Mouse (Mus musculus) frontal cortex, postnatal 14 days (tissue): ENCODE measurements around the gene Porcn.

Source experiments
- DNase-seq, 2 experiments: peaks; one replicate each; pipeline ENCODE4 v3.0.0; 2022; ENCODE audit warnings: low spot score in 2 of 2

The Porcn gene

DNA sequence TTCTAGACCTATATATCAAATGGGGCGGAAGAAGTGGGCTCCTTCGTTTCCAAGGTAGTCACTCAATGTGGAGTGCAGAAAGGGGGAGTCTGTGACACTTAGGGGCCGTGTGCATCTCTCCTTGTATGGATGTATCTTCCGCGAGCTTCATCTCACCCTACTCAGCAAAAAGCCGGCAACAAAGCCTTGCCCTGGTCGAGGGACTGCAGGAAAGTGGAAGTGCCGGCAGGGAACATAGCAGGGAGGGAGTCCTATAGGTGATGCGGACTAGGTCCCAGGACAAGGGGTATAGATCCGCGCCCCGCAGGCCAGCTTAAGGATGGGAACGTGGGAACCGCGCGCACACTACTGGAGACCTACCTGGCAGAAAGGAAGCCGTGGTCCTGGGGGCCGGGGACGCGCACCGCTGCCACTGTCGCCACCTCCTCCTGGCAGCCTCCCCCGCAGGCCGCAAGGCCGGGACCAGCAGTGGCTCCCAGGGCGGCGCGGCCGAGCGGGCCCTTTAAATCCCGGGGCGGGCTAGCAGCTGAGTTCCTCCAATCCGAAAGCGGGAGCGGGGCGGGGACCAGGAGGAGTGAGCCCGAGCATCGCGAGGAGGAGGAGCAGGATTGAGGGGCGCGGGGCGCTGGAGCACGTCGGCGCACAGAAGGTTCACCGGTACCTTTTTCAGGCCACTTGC is at the start of gene Porcn:
Porcn (minus strand) TSS at position 511 of the 679 bp plus-strand sequence.
- DNase-seq = peak; percentile 67 to 72

- no peak for DNase-seq
Measured at GRCm38 (mm10) chrX:8255807-8256206, 49.5 kb upstream of the Porcn start.

DNA sequence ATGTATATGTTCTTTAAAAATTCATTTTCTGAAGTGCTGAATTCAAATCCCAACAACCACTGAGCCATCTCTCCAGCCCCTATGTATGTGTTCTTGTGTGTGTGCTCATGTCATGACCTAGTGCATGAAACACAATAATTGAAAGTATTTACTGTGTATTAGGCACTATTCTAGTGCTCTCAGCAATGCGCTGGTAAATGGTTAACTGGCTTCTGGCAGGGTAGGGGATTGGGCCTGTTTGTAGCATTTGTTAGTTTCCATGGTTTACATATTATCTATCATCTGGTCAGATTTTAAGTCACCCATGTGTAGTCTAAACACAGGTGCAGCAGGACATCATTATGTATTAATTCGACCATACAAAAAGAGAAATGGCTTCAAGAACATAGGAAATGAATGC is 47.4 kb upstream of the Porcn start:
- no peak for DNase-seq

DNA sequence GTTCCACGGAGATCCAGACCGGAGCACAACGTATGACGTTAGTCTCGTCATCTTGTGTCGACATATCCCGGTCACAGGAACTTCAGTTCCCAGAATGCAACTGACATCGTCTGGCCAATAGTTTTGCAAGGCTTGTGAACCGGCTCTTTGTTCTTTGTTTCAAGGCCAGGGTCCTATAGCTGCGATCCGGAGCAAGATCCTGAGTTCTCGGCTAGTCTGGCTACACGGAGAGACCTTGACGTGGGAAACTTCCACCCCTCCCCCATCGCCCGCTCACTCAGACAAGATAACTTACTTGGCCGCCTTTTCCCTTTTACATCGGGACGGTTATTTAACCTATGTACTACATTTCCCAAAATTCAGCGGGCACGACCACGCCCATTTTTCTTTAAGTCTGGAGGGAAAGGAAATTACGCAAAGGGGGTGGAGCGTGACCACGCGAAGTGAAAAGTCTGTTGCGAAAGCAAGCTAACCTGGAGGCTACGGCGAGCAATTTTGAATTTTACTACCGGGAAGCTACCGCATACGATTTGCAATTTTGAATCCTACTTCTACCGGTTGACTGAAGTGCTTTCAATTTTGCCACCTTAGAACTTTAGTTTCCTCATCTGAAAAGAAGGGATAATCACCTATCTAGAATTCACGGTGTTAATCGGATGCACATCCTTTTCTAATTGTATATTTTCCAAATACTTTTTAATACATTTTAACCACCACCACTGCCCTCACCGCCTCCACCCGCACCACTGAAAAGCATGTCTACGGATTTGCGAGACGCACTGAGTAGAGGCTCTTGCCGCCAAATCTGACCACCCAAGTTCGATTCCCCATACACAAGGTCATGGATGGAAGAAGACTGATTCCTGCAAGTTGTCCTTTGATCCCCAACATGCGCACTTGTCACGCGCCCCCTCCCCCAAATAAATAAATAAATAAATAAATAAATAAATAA is 46.3 kb upstream of the Porcn start, which contains the start of gene Ftsj1:
Ftsj1 (minus strand) TSS at position 73 of the 952 bp plus-strand sequence.
- DNase-seq = peak; percentile 76 to 79

- no peak for DNase-seq
Measured at GRCm38 (mm10) chrX:8251789-8252333, 45.5 kb upstream of the Porcn start.

DNA sequence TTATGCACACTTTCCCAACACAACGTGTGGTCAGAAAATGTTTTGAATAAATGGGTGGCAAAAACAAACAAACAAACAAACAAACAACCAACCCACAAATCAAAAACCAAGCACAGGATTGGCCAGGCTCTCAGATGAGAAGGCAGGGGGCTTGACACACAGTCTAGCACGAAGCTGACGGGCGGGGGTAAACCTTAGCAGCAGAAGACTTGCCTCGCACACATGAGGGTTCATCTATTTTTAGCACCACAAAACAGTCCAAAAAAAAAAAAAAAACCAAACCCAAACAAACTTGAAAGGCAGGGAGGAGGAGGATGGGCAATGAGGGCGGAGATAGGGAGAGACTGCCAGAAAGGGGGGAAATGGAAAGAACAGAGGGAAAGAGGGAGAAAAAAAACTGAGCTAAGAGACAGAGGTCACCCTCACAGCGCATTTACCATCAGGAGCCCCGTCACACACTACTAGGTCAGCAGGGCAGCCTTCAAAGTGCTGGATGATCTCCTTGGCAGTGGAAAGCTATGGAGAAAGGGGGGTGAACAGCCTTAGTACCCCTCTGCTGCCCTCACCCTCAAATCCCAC is 42.3 kb upstream of the Porcn start:
- no peak for DNase-seq

GRCm38 (mm10) chrX:8247680-8248079 is 41.4 kb upstream of the Porcn start:
- no peak for DNase-seq

DNA sequence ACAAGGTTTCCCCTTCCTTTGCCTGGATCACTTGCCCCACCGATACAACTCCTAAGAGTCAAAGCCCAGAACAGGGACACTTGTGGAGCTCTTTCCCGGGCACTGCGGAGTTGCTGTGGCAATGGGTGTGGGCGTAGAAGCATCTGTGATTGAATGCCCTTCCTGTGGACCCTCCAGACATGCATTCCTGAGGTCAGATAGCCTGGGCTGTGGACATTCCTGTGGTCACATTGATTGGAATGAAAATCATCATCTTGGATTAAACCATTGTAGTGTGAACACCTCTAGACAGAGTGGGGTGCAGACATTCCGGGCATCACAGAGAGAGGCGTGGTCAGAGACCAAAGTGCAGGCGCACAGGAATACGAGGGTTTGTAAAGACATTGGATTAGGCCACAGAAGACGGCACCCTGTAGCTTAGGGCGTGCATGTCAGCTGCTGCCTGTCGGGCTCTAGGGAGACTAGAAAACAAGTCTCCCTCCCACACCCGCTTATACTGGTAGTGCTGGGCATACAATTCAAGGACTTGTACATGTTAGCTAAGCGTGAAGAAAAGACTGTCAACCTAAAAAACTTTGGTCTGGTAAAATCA is 32.6 kb upstream of the Porcn start:
- no peak for DNase-seq

DNA sequence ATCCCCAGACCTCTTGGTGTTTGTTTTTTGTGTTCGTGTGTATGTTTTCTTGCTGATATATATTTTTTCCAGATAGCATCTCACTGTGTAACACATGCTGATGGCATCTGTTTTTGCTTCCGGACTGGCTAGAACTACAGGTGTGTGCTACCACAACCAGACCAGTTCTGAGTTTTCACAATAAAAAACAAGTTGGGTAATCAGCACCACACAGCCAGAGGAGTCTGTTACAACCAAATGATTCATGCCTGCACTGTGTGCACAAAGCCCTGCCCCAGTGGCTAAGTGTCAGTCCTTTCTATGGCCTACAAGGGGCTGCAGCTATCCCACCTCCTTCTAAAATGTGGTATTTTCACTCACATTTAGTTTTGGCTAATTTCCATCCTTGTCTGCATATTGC is 30.4 kb upstream of the Porcn start:
- no peak for DNase-seq

DNA sequence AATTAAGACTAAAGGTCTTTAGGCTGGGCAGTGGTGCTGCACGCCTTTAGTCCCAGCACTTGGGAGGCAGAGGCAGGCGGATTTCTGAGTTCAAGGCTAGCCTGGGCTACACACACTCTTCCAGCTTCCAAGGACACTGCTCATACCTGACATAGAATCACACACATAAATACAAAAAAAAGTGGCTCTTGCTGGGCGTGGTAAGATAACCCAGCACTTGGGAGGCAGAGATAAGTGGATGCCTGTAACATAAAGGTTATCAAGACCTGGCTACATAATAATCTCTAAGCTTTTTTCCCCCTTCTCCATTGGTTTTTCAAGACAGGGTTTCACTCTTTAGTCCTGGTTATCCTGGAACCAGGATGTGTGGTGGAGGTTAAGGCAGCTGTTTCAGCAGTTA is 27.3 kb upstream of the Porcn start:
- no peak for DNase-seq

DNA sequence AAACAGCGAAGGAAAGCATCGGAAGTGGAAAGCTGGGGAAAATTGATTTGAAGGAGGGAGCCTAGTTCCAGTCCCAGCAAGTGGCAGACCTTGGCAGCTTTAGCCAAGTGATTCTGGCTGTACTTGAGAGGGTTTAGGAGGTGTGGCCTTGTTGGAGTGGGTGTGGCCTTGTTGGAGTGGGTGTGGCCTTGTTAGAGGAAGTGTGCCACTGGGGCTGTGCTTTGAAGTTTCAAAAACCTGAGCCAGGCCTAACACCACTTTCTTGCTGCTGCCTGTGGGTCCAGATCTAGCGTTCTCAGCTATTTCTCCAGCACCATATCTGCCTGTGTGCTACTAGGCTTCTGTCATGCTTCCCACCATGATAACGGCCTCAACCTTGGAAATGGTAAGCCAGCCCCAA is 23.9 kb upstream of the Porcn start:
- DNase-seq = no peak

DNA sequence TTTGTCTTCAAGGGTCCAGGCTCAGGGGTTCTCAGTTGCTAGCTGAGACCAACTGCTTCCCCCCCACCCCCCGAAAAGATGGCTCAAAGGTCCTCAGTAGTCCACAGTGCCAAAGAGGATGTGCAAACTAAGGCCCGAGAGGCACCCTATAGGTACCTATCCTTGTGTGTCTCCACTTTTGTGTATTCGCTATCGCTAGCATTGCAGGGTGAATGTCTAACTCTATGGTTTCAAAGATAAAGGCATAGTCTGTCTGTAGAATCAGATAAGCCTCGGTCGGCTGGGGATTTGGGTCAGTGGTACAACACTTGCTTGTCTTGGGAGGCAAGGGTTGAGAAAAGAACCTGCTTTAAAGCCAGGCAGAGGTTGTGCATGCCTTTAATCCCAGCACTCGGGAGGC is 17.1 kb upstream of the Porcn start:
- DNase-seq = no peak

GRCm38 (mm10) chrX:8222678-8223421 is 16.5 kb upstream of the Porcn start:
- DNase-seq = no peak

- DNase-seq = peak in 1 of 2 experiments; percentile 16
Measured at GRCm38 (mm10) chrX:8222296-8222677, 16.0 kb upstream of the Porcn start.

- no peak for DNase-seq
Measured at GRCm38 (mm10) chrX:8219651-8220050, 13.3 kb upstream of the Porcn start.

- DNase-seq = no peak
Measured at GRCm38 (mm10) chrX:8218114-8218513, 11.8 kb upstream of the Porcn start.

DNA sequence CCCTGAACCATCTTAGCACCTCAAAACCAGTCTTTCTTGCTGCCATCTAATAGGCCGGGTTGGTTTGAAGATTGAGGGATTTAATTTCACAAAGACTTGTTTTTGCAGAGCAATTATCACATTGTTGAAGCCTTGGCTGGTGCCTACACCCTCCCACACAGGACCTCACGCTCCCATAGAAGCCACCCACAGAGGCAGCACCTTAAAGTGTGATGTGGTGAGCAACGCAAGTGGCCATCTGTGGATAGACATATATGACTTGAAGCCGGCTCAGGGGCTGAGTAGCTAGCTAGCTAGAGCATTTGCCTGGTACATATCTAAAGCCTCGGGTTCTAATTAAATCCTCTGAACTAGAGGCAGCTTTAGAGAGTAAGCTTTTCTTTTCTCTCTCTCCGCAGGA is 11.1 kb upstream of the Porcn start:
- DNase-seq = peak in 1 of 2 experiments; percentile 11

DNA sequence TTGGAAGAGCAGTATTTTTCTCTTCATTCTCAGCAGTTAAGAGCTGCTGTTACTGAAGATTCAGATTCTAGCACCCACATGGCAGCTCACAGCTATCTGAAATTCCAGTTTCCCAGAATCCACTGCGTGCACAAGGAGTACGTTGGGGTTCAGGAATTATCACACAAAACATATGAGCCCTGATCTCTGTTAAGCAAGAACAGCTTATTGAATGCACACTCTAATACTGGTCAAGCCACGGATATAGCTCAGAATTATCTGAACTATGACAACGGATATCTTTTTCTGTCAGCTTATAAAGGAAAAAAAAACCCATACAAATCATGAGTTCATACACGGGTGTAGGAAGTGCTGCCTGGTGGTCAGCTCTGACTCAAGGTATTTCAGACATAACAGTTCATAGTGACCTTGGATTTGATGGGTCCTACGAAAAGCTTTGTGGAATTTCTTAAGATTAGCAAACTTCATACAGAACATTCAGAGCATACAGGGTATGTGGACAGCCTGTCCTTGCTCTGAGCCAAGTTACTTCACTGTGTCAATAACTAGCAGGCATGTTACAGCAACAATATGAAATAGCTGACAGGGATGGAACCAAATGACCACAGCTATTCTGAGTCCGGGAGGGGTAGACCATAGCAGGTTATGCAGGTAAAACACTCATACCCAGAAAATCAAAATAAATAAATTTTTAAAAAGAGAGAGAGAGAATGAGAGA is 5.3 kb upstream of the Porcn start:
- no peak for DNase-seq

DNA sequence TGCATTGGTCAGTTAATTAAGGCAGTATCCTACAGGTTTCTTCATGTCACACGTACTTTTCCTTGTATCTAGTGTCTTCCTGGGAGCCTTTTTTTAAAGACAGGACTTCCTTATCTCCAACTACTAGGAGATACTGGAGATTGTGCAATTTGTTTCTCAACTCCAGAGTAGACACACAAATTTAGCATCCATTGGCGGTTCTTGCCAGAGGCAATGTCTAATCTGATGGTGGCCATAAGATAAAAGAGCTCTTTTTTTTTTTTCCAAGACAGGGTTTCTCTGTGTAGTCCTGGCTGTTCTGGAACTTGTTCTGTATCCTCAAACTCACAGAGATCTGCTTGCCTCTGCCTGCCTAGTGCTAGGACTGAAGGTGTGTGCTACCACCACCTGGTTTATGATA is 3.4 kb upstream of the Porcn start:
- DNase-seq = no peak

DNA sequence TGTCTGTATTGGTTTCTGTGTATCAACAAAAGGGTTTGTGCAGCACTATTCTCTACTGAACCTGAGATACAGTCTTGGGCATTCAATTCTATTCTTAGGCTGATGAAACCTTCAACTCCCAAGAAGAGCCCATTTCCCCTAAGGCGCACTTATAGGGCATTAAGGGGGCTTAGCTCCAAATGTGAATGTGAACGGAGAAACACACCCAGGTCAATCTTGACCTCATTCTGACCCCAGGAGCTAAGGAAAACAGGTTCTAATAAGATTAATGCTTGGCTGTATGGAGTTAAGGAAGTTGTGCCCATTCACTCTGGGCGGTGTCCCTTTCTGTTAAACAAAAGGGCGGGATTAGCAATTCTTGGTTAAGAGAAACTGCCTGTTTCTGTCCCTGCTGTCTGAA is 899 bp upstream of the Porcn start:
- no peak for DNase-seq
